Mouse (Mus musculus) left cerebral cortex, adult 18-20 months (tissue): Measurements from ENCODE around the gene Samd5. TPM values are rescaled to one million over a fixed set of nuclear protein-coding genes. Genes with fewer than 3 reads are reported as not detected.

Source experiments
- DNase-seq, 2 experiments: peaks; one replicate each; pipeline ENCODE4 v3.0.0; 2021 to 2022; ENCODE audit warnings: low spot score in 2 of 2, mixed read lengths in 1 of 2
- total RNA-seq, 2 experiments: library from RNA; stranded (reverse); gene quantifications; 2 replicates each; pipeline ENCODE4 v1.2.3; 2021

Gene Samd5
- total RNA-seq, 2 experiments from 2014 or later = 9.7 to 9.9 TPM

DNA sequence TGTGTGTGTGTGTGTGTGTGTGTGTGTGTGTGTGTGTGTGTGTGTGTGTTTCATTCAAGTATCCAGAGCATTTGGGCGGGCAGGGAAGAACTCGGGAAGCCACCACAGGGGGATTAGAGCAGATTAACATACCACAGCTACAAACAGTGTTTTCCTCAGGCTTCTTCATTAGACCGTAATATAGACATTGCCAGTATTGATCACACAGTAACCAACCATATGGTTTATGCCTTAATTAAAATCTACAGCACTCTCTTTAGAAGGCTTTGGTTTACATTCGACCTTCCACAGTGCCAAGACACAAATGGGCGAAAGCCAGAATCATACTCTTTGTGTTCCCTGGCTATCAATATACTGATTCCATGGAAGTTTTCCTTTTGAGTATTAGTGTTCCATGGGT is 22.1 kb downstream of the Samd5 start:
- DNase-seq = no peak

DNA sequence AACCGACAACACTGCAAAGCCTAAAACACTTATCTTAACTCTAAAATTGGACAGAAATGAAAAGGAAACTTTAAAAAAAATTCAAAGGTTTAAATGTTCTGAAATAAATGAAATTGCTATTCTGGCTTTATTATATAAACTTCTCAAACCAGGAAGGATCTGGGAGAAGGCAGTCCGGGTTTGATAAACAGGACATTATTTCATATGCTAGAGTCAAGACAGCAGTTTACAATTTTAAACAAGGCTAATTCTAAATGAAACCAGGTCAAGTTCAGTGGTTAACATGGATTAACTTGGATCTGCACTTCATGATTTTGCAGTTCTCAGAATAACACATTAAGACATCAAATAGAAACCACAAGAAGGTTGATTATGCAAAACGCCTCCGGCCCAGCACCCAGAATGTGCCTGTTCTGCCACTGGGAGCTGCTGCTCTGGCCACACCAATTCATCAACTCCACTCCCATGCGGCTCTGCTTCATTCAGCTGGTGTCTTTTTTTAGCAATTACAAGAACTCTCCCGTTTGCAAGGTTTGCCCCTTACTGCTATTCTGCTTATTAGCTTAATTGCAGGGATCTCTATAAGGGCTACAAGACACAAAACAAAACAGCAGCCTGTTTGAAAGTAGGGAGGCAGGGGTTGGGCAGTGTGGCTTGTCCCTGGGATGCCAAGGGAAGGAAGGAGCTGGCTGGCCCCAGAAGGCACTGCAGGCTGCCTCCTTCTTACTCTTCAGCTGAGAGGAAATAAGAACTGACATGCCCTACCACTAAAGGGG is 24.8 kb downstream of the Samd5 start:
- DNase-seq = peak; percentile 10 to 47

GRCm38 (mm10) chr10:9648464-9648863 is 26.5 kb downstream of the Samd5 start:
- DNase-seq = no peak

DNA sequence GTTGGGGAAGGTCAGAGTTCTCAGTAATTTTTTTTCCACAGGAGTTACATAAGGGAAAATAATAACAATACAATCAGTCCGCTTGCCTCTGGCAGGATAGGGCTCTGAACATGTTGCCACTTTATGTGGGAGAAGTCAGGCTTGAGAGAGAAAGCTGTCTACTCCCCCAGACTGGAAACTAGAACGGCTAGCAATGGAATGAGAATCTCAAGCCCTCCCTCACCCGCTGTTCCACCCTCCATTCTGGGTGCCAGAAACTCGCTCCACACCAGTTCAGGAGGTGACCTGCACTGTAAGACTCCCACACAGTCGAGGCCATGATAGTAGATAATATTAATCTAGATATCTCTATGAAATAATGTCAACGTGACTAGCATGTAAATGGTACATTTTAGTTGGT is 27.3 kb downstream of the Samd5 start:
- no peak for DNase-seq

GRCm38 (mm10) chr10:9646391-9646790 is 28.6 kb downstream of the Samd5 start:
- no peak for DNase-seq

DNA sequence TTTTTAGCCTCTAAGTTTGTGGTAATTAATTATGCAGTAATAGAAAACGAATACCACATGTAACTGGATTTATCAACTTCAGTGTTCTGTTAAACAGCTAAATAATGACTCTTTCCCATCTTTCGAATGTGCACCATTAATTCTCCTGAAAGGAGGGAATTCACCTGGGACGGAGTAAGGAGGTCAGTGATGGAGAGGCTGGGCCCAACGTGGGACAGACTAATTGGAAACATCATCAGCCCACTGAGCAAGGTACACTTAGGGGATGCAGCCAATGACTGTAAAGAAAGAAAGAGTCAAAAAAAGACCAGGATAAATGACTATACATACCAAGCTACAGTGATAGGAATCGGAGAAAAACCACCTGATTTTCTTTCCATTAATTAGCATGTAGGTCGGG is 31.5 kb downstream of the Samd5 start:
- DNase-seq = no peak

GRCm38 (mm10) chr10:9642077-9642476 is 32.9 kb downstream of the Samd5 start:
- DNase-seq = peak; percentile 21 to 50

GRCm38 (mm10) chr10:9640678-9641077 is 34.3 kb downstream of the Samd5 start:
- no peak for DNase-seq

DNA sequence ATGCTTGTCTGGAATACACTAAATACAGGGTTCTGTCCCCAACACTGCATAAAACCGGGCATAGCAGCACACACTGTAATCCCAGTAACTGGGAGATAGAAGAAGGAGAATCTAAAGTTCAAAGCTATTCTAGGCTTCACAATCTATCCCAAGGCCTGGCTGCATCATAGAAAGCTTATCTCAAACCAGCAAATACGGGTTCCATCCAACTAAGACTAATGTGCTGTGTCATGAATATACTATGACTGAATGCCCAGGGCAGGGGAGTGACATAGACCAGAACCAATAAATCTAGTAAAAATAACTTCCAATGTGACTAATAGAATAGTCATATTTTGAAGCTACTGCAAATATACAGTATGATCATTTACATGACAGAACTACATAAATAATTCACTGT is 35.0 kb downstream of the Samd5 start:
- DNase-seq = no peak

GRCm38 (mm10) chr10:9625356-9625755 is 49.7 kb downstream of the Samd5 start:
- no peak for DNase-seq

DNA sequence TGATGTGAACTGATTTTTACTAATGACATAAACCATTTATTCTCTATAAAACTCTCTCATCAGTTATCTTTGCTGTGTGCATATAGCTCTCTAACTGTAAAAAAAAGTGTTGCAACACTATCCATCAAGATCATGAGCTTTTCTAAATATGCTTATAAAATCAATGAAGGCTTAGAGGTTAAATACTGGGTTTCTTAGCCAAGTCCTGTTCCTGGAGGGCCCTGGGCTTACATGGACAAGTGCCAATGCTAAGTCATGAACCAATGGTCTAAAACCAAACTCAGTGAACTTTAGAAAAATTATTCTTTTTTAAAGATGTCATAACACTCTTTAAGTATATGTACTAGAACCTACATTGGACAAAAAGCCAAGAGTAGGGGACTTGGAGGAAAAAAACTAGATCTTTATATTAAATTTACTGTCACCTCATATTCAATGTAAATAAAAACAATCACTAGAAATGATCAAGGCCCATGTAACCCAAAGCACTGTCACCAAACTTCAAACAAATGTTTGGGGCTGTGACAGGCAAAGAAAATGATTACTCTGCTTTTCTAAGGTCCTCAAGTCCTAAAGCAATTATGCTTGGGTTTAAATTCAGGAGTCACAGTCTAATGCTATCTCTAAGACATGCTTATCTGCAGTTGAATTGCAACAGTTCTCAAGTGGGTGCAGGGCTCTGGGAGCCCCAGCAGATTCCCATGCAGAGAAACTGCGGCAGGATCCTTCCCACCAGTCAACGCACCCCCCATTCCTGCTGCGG is 52.9 kb downstream of the Samd5 start:
- DNase-seq = no peak

DNA sequence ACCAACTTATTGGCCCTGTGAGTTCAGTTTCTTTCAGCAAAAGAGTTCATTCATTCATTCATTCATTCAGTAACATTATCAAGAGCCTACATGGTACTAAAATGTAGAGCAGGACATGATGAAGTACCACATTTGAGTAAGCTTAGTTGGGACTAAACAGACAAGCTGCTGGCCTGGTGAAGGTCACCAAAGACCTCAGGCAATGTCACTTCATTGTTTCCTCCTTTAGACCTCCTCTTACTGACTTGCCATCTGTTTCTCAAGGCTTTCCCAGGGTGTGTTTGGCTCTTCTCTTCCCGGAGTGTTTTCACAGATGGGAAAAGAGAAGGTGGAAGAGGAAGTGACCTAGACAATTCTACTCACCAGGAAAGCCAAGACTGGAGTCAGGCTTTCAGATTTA is 54.0 kb downstream of the Samd5 start:
- no peak for DNase-seq

- DNase-seq = no peak
These were observed 60.0 kb downstream of the Samd5 start for GRCm38 (mm10) chr10:9615009-9615408.

DNA sequence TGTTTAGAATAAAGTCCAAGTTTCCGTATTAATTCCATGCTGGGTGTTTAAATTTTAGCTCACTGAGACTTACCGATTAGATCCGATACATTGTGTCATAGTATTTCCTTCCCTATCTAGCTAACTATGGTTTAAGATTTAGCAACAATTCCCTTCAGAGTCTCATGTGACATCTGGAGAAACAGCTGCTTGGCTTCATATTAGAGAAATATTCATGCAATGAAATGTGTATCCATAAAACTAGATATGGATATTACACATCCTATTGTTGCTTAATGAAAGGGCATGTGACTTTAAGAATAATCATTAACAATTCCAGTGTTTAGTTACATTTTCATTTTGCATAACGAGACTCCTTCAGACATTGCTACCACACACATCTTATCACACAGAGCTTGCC is 66.2 kb downstream of the Samd5 start:
- no peak for DNase-seq

GRCm38 (mm10) chr10:9607155-9607554 is 67.9 kb downstream of the Samd5 start:
- no peak for DNase-seq

DNA sequence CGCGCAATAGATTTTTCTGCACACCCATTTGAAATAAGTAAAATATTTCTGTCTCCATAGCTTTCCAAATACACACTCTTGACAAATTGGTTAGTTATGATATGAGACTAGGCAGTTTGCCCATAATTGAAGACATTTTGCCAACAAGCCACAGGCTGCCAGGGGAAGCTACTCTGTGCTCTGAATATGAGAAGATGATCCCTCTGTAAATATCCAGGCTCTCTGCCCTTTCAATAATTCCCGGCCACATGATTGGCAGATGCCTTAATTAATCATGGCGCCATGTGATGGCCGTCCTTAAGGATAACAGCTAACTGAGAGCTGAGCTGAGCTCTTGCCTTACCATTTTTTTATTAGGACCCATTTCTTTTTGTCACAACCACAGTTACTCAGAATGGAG is 69.4 kb downstream of the Samd5 start:
- no peak for DNase-seq

- DNase-seq = no peak
These were observed 71.7 kb downstream of the Samd5 start for GRCm38 (mm10) chr10:9603290-9603689.

DNA sequence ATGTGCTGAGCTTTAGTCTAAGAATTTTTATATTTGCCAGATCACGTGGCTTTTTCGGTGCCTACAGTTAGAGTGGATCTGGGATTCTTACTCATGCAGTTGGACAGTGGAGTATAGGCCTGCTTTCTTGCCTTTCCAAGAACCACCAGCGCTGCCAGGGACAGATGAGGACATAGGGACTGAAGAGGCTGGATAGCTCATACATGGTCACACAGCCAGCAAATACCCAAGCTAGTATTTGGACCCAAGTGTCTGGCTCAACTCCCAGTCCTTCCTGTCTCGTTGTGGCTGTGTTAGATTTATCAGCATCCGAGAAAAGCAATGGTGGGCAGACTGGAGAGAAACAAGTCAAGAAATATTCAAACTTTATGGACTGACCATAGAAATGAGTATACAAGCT is 72.2 kb downstream of the Samd5 start:
- DNase-seq = peak in 1 of 2 experiments; percentile 5

- DNase-seq = peak in 1 of 2 experiments; percentile 8
These were observed 72.6 kb downstream of the Samd5 start for GRCm38 (mm10) chr10:9602389-9602788.

GRCm38 (mm10) chr10:9596228-9596627 is 78.8 kb downstream of the Samd5 start:
- DNase-seq = no peak

GRCm38 (mm10) chr10:9594666-9595065 is 80.3 kb downstream of the Samd5 start:
- no peak for DNase-seq

DNA sequence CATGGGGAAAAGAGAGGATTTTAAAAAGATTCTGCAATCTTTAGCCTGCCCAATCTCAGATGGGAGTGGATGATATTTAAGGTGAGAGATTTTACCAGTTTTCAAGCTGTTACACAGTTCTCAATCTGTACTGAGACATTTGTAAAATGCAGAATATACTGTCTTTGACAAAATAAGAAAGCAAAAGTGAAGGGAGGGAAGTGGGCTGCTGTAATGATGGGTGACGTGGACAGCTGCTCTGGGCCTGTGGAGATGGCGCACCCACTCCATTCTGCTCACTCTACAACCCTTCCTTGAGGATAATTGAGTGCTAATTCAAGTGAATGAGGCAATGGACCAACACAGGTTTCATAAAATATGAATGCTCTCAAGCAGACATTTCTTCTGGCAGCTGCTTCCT is 84.4 kb downstream of the Samd5 start:
- peak in 1 of 2 experiments; percentile 22 for DNase-seq

DNA sequence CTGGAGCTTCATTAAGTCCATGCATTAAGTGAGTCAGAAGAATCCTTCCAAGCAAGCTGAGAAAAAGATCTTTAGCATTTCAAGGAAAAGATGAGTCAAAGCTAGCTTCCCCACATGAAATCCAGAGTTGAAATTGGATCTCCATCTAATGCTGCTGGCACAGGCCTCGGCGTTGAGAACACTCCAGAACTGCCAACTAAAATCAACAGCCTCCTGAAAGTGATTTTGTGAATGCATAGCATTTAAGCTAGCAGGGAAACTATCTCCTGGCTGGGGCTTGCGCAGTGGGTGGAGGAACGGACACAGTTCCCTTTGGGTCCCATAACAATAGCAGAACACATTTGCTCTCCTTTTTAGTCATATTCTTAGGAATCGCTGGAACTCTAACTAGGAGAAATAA is 88.7 kb downstream of the Samd5 start:
- peak; percentile 55 to 71 for DNase-seq
